14 mouse cellular contexts compared by ENCODE assay signal in the genomic region with DNA sequence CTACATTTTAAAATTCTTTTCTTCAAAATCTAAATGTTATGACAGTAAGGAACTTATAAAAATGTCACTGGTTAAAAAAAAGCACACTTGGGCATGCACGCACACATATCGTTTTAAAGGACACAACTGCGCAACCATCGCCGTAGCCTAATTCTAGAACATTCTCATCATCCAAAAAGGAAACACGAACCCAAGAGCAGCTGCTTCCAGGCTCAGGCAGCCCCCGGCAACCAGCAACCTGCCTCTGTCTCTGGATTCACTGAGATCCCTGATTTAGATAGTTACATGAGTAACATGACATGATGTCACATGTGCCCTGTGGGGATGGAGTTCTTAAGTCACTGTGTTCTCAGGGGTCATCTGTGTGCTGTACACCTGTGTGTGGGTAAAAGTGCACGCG.
"Had no signal": no experiment of that assay in that cellular context is flagged by ENCODE, and none has a peak within 500 bp of the region (broad histone marks: within the 10 kb centered on the region; RNA-seq: fewer than 3 reads in every experiment).

No protein-coding gene starts in this region.

- DNase-seq: lung, adult 18-20 months; lung, embryonic 14.5 days; lung, postnatal 10 days; lung, postnatal 4 days; right cerebral cortex, postnatal 14 days; thymus, adult 2 months; thymus, postnatal 25 days; thymus, postnatal 4 days had no signal

- H3K4me3 ChIP-seq: megakaryocyte, embryonic 14.5 days; midbrain, embryonic 13.5 days; midbrain, embryonic 15.5 days; neural tube, embryonic 12.5 days; stomach, embryonic 15.5 days had no signal

- H3K27ac ChIP-seq: midbrain, embryonic 13.5 days; midbrain, embryonic 15.5 days; neural tube, embryonic 12.5 days; stomach, embryonic 15.5 days; stomach, postnatal 0 days had no signal

- ATAC-seq: midbrain, embryonic 13.5 days; midbrain, embryonic 15.5 days had no signal
